Mouse (Mus musculus): ENCODE measurements at regions not wholly inside any gene's neighbourhood (a gene's known extent, or its start where the extent isn't known, plus 50 kb on each side); places are given as distances from the start of the nearest gene placed in this dataset.

- no peak for TF ChIP-seq POLR2A (IDR thresholded peaks at IDR 0.05; ENCODE audit: control insufficient read depth, low read depth, low read length)
- no peak for TF ChIP-seq CTCF (IDR thresholded peaks at IDR 0.05; ENCODE audit: control insufficient read depth, insufficient read depth, insufficient replicate concordance, low read depth, low read length)
Observed at GRCm38 (mm10) chr4:72688842-72689241, 163.6 kb downstream of the Aldoart1 start.

All from testis, adult 2 months (tissue).